Mouse (Mus musculus) megakaryocyte, embryonic 14.5 days (primary cell): ENCODE measurements around the gene Il27. TPM values are rescaled to one million over a fixed set of nuclear protein-coding genes. Genes with fewer than 3 reads are reported as not detected.

Source experiments
- H3K27me3 ChIP-seq: replicated peaks from 2 replicates; pipeline ENCODE3; 2012; ENCODE audit warnings: inconsistent platforms
- H3K36me3 ChIP-seq: replicated peaks from 2 replicates; pipeline ENCODE3; 2012; ENCODE audit warnings: low read length, inconsistent platforms, mixed read lengths
- H3K4me1 ChIP-seq: 2 replicates; pipeline ENCODE4 v1.6.1; 2012; ENCODE audit warnings: inconsistent platforms
- H3K4me3 ChIP-seq: replicated peaks from 2 replicates; pipeline ENCODE3; 2012; ENCODE audit warnings: moderate library complexity, mild to moderate bottlenecking, inconsistent platforms
- H3K9me3 ChIP-seq: 2 replicates; pipeline ENCODE4 v1.6.1; 2012; ENCODE audit warnings: inconsistent platforms
- FLI1 ChIP-seq: IDR thresholded peaks from 2 replicates; pipeline ENCODE4 v1.6.1; 2012; ENCODE audit warnings: low read length, inconsistent platforms, mixed read lengths
- GATA1 ChIP-seq: IDR thresholded peaks from 3 replicates; pipeline ENCODE4 v1.6.1; 2012; ENCODE audit warnings: mixed read lengths, low read length, inconsistent platforms, borderline replicate concordance
- polyA plus RNA-seq: library from polyadenylated mRNA; stranded (reverse); fragments of >175 nt; gene quantifications from 2 replicates; pipeline ENCODE4 v1.2.3, GENCODE M21; 2012; ENCODE audit warnings: low replicate concordance; ENCODE audit not compliant: insufficient read depth

Il27 gene
- polyA plus RNA-seq, 1 experiment, result 1.4 TPM

DNA sequence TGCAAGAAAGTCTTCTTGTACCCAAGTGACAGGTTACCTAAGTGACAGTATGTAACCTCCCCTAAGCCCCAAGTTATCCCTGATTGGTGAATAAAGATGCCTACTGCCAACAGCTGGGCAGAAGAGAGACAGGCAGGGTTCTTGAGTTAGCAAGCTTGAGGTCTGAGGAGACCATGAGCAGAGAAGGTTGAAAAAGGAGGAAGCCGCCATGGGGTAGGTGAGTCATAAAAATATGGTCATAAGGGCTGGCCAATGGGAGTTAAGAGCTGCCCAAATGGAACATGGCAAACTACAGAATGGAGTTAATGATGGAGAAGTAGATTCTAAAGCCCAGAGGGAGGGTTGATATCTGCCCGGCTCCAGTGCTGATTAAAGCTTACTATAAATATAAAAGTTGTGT is 49.1 kb downstream of the Il27 start:
- Histone ChIP-seq H3K9me3 (no peaks in the 10 kb centered on the region), H3K27me3 (peaks cover 3% of the 10 kb centered on the region), H3K36me3 (peaks cover 80% of the 10 kb centered on the region), H3K4me3 (no peak overlapping the region), H3K4me1 (peaks cover 12% of the 10 kb centered on the region)
- TF ChIP-seq GATA1 (no peak), FLI1 (no peak)

DNA sequence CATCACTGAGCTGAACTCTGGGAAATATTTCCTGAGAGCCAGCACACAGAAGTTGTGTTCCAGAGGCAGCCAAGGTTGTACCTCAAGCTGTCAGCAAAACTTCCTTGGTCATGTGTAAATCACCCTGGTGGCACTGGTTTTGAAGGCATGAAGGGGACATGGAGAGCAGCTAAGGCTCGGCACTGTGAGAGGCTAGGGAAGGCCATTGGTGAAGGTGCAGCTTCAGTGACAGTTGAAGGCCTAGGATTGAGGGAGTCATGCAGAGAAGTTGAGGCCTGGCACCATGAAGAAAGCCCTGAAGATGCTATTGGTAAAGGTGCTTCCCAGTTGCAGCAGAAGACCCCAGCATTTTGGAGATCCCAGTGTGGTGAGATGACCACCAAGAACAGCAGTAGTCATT is 53.1 kb downstream of the Il27 start:
- H3K27me3 ChIP-seq, result peaks cover 14% of the 10 kb centered on the region
- peaks cover 14% of the 10 kb centered on the region; the same call in 1 of the 2 replicates for H3K4me1 ChIP-seq
- H3K9me3 ChIP-seq, result no peaks in the 10 kb centered on the region
- peaks cover 41% of the 10 kb centered on the region for H3K36me3 ChIP-seq
- TF ChIP-seq FLI1, result no peak
- no peak for TF ChIP-seq GATA1
- H3K4me3 ChIP-seq, result no peak overlapping the region

Other genes starting within 250 kb of the Il27 start
- 715 and 927 TPM in 2 replicates for gene Lat, start 225.4 kb downstream of the Il27 start, polyA plus RNA-seq
- gene Spns1, start 217.5 kb downstream of the Il27 start, polyA plus RNA-seq, result 74.6 and 153 TPM in 2 replicates
- gene Nfatc2ip, start 198.2 kb downstream of the Il27 start, polyA plus RNA-seq, result 0.79 TPM in 1 of 2 replicates, not detected in the other
- gene Cd19, start 180.1 kb downstream of the Il27 start, polyA plus RNA-seq, result not detected in 2 replicates
- 97.9 and 143 TPM in 2 replicates for gene Rabep2, start 166.2 kb downstream of the Il27 start, polyA plus RNA-seq
- gene Atp2a1, start 131.8 kb downstream of the Il27 start, polyA plus RNA-seq, result 1.1 and 1.4 TPM in 2 replicates
- gene Sh2b1, start 119.5 kb downstream of the Il27 start, polyA plus RNA-seq, result 94.0 and 146 TPM in 2 replicates
- gene Tufm, start 107.6 kb downstream of the Il27 start, polyA plus RNA-seq, result 19.3 and 43.5 TPM in 2 replicates
- 956 and 1,090 TPM in 2 replicates for gene Atxn2l, start 91.5 kb downstream of the Il27 start, polyA plus RNA-seq
- 22.3 and 46.6 TPM in 2 replicates for gene Eif3c, start 28.5 kb downstream of the Il27 start, polyA plus RNA-seq
- 30.2 TPM in 1 of 2 replicates, not detected in the other for gene Apobr, start 10.0 kb downstream of the Il27 start, polyA plus RNA-seq
- 8.9 and 21.3 TPM in 2 replicates for gene Cln3, start 9.1 kb downstream of the Il27 start, polyA plus RNA-seq
- gene Nupr1, start 35.9 kb upstream of the Il27 start, polyA plus RNA-seq, result 27.5 TPM in 1 of 2 replicates, not detected in the other
- 31.0 and 69.1 TPM in 2 replicates for gene Sgf29, start 54.4 kb upstream of the Il27 start, polyA plus RNA-seq
- gene Sult1a1, start 81.5 kb upstream of the Il27 start, polyA plus RNA-seq, result 0.87 and 3.0 TPM in 2 replicates
- gene Bola2, start 100.5 kb upstream of the Il27 start, polyA plus RNA-seq, result 185 and 696 TPM in 2 replicates
- gene Slx1b, start 100.8 kb upstream of the Il27 start, polyA plus RNA-seq, result 7.3 and 9.7 TPM in 2 replicates
- 1,070 and 1,578 TPM in 2 replicates for gene Coro1a, start 112.8 kb upstream of the Il27 start, polyA plus RNA-seq
- 213 and 289 TPM in 2 replicates for gene Mapk3, start 164.7 kb upstream of the Il27 start, polyA plus RNA-seq
- 3.4 TPM in 1 of 2 replicates, not detected in the other for gene Gdpd3, start 171.4 kb upstream of the Il27 start, polyA plus RNA-seq
- 284 and 689 TPM in 2 replicates for gene Ypel3, start 182.0 kb upstream of the Il27 start, polyA plus RNA-seq
- gene Tbx6, start 186.5 kb upstream of the Il27 start, polyA plus RNA-seq, result 3.0 and 15.0 TPM in 2 replicates
- 46.3 and 115 TPM in 2 replicates for gene Ppp4c, start 197.6 kb upstream of the Il27 start, polyA plus RNA-seq
- 13.5 and 29.3 TPM in 2 replicates for gene Fam57b, start 202.7 kb upstream of the Il27 start, polyA plus RNA-seq
- not detected in 2 replicates for gene 4930451I11Rik, start 236.7 kb upstream of the Il27 start, polyA plus RNA-seq